Mouse (Mus musculus) myocyte (in vitro differentiated cells): Measurements from ENCODE around the gene Rpl10a. TPM values are rescaled to one million over a fixed set of nuclear protein-coding genes. Genes with fewer than 3 reads are reported as not detected.

Experiments used
- H3K27me3 ChIP-seq: one replicate; pipeline ENCODE4 v1.6.1; 2011; ENCODE audit not compliant: control insufficient read depth, insufficient read depth, insufficient read length
- H3K36me3 ChIP-seq: one replicate; pipeline ENCODE4 v1.6.1; 2011; ENCODE audit not compliant: control insufficient read depth, insufficient read depth
- H3K4me2 ChIP-seq: one replicate; pipeline ENCODE4 v1.6.1; 2011; ENCODE audit warnings: low read depth, control low read depth
- H3K4me3 ChIP-seq: one replicate; pipeline ENCODE4 v1.5.1; 2011; ENCODE audit warnings: mild to moderate bottlenecking, control low read depth, moderate library complexity
- H3K79me2 ChIP-seq: one replicate; pipeline ENCODE4 v1.6.1; 2011; ENCODE audit not compliant: control insufficient read depth, insufficient read depth
- H3ac ChIP-seq: one replicate; pipeline ENCODE4 v1.6.1; 2011; ENCODE audit not compliant: control insufficient read depth, insufficient read length
- CEBPB ChIP-seq: IDR thresholded peaks from 2 replicates; pipeline ENCODE4 v1.6.1; 2011; ENCODE audit warnings: mild to moderate bottlenecking, moderate library complexity; ENCODE audit not compliant: poor library complexity, insufficient read depth, severe bottlenecking
- E2F4 ChIP-seq: IDR thresholded peaks from one replicate; pipeline ENCODE4 v1.6.1; 2011; ENCODE audit warnings: mild to moderate bottlenecking, control low read depth, moderate library complexity; ENCODE audit not compliant: insufficient read depth
- MAX ChIP-seq: IDR thresholded peaks from one replicate; pipeline ENCODE4 v1.6.1; 2011; ENCODE audit warnings: low read depth, mild to moderate bottlenecking, control low read depth
- MYOD1 ChIP-seq, 3 experiments: IDR thresholded peaks; one replicate each; pipeline ENCODE4 v1.6.1; 2011; ENCODE audit warnings: control low read depth in 2 of 3, low read depth in 2 of 3, mild to moderate bottlenecking in 2 of 3, moderate library complexity in 1 of 3; ENCODE audit not compliant: insufficient read length in 2 of 3, control insufficient read depth in 1 of 3
- MYOG ChIP-seq, 3 experiments: IDR thresholded peaks; one replicate each; pipeline ENCODE4 v1.6.1; 2011; ENCODE audit warnings: control low read depth in 2 of 3, low read depth in 2 of 3, mild to moderate bottlenecking in 2 of 3; ENCODE audit not compliant: insufficient read length in 2 of 3, control insufficient read depth in 1 of 3, insufficient read depth in 1 of 3
- POLR2A ChIP-seq: IDR thresholded peaks from one replicate; pipeline ENCODE4 v1.6.1; 2011; ENCODE audit warnings: low read depth, mild to moderate bottlenecking, control low read depth, moderate library complexity; ENCODE audit not compliant: insufficient read length
- POLR2AphosphoS2 ChIP-seq: IDR thresholded peaks from one replicate; pipeline ENCODE4 v1.6.1; 2011; ENCODE audit warnings: low read depth, control low read depth; ENCODE audit not compliant: insufficient read length
- REST ChIP-seq: IDR thresholded peaks from one replicate; pipeline ENCODE4 v1.6.1; 2011; ENCODE audit warnings: mild to moderate bottlenecking, control low read depth, moderate library complexity; ENCODE audit not compliant: insufficient read depth, insufficient read length
- SRF ChIP-seq: IDR thresholded peaks from one replicate; pipeline ENCODE4 v1.6.1; 2011; ENCODE audit warnings: low read depth; ENCODE audit not compliant: control insufficient read depth, insufficient read length
- TCF12 ChIP-seq: IDR thresholded peaks from one replicate; pipeline ENCODE4 v1.6.1; 2011; ENCODE audit warnings: mild to moderate bottlenecking, control low read depth; ENCODE audit not compliant: poor library complexity, insufficient read depth, severe bottlenecking
- TCF3 ChIP-seq: IDR thresholded peaks from one replicate; pipeline ENCODE4 v1.6.1; 2011; ENCODE audit warnings: low read depth, control low read depth; ENCODE audit not compliant: insufficient read length
- USF1 ChIP-seq: IDR thresholded peaks from one replicate; pipeline ENCODE4 v1.6.1; 2011; ENCODE audit warnings: low read depth, mild to moderate bottlenecking, control low read depth, moderate library complexity
- polyA plus RNA-seq: library from polyadenylated mRNA; unstranded; fragments of >200 nt; fragmentation: generic; extraction: Trizol; gene quantifications from one replicate; pipeline ENCODE4 v1.2.1, GENCODE M21; 2012; ENCODE audit warnings: missing spikeins

Gene Rpl10a
- polyA plus RNA-seq, 1 experiment, result 2,984 TPM

- Histone ChIP-seq H3K79me2 (peaks cover 6% of the 10 kb centered on the region), H3K36me3 (no peaks in the 10 kb centered on the region), H3K4me2 (no peak overlapping the region), H3K4me3 (no peak overlapping the region), H3ac (no peak overlapping the region), H3K27me3 (no peaks in the 10 kb centered on the region)
- TF ChIP-seq POLR2AphosphoS2 (no peak), REST (no peak), MYOG (IDR thresholded peaks at IDR 0.05; ENCODE audit: control insufficient read depth in 1 of 3, insufficient read depth in 1 of 3, insufficient read length in 2 of 3, low read depth in 2 of 3) (peak in 1 of 3 experiments; percentile 3), MYOD1 (IDR thresholded peaks at IDR 0.05; ENCODE audit: control insufficient read depth in 1 of 3, insufficient read length in 2 of 3, low read depth in 2 of 3) (peak in 2 of 3 experiments; percentile 31 to 34)
These were observed 40.3 kb upstream of the Rpl10a start for GRCm38 (mm10) chr17:28287980-28288379.

- Histone ChIP-seq H3K4me2 (no peak overlapping the region), H3K36me3 (no peaks in the 10 kb centered on the region), H3ac (no peak overlapping the region), H3K27me3 (no peaks in the 10 kb centered on the region), H3K4me3 (no peak overlapping the region), H3K79me2 (no peaks in the 10 kb centered on the region)
- TF ChIP-seq MYOD1 (IDR thresholded peaks at IDR 0.05; ENCODE audit: control insufficient read depth in 1 of 3, insufficient read length in 2 of 3, low read depth in 2 of 3) (no peak), E2F4 (no peak), REST (no peak), CEBPB (no peak), TCF12 (no peak), POLR2AphosphoS2 (no peak)
These were observed 38.0 kb upstream of the Rpl10a start for GRCm38 (mm10) chr17:28290262-28290661.

GRCm38 (mm10) chr17:28290671-28291070 is 37.6 kb upstream of the Rpl10a start:
- H3K79me2 ChIP-seq, result no peaks in the 10 kb centered on the region
- no peaks in the 10 kb centered on the region for H3K27me3 ChIP-seq
- H3ac ChIP-seq, result no peak overlapping the region
- TF ChIP-seq USF1, result no peak
- peak; percentile 13 for TF ChIP-seq POLR2A
- H3K36me3 ChIP-seq, result no peaks in the 10 kb centered on the region
- H3K4me2 ChIP-seq, result no peak overlapping the region
- H3K4me3 ChIP-seq, result no peak overlapping the region

- TF ChIP-seq MAX, result no peak
- TF ChIP-seq TCF3, result no peak
- no peak overlapping the region for H3K4me3 ChIP-seq
- no peaks in the 10 kb centered on the region for H3K79me2 ChIP-seq
- H3K4me2 ChIP-seq, result no peak overlapping the region
- no peaks in the 10 kb centered on the region for H3K27me3 ChIP-seq
- no peak overlapping the region for H3ac ChIP-seq
- no peaks in the 10 kb centered on the region for H3K36me3 ChIP-seq
These were observed 36.9 kb upstream of the Rpl10a start for GRCm38 (mm10) chr17:28291346-28291745.

- no peak for TF ChIP-seq POLR2A
- TF ChIP-seq TCF3, result no peak
- no peak for TF ChIP-seq USF1
- no peak for TF ChIP-seq MYOD1 (IDR thresholded peaks at IDR 0.05; ENCODE audit: control insufficient read depth in 1 of 3, insufficient read length in 2 of 3, low read depth in 2 of 3)
- no peak for TF ChIP-seq CEBPB
- TF ChIP-seq MYOG (IDR thresholded peaks at IDR 0.05; ENCODE audit: control insufficient read depth in 1 of 3, insufficient read depth in 1 of 3, insufficient read length in 2 of 3, low read depth in 2 of 3), result no peak
- no peak for TF ChIP-seq MAX
- TF ChIP-seq REST, result no peak
- no peak for TF ChIP-seq SRF
- TF ChIP-seq TCF12, result no peak
- TF ChIP-seq E2F4, result no peak
- no peak for TF ChIP-seq POLR2AphosphoS2
- H3K27me3 ChIP-seq, result no peaks in the 10 kb centered on the region
- no peak overlapping the region for H3K4me2 ChIP-seq
- no peaks in the 10 kb centered on the region for H3K36me3 ChIP-seq
- H3ac ChIP-seq, result no peak overlapping the region
- no peaks in the 10 kb centered on the region for H3K79me2 ChIP-seq
- no peak overlapping the region for H3K4me3 ChIP-seq
These were observed 34.6 kb upstream of the Rpl10a start for GRCm38 (mm10) chr17:28293716-28294115.

- no peaks in the 10 kb centered on the region for H3K79me2 ChIP-seq
- H3ac ChIP-seq, result no peak overlapping the region
- no peaks in the 10 kb centered on the region for H3K27me3 ChIP-seq
- H3K4me3 ChIP-seq, result no peak overlapping the region
- TF ChIP-seq MAX, result no peak
- no peak for TF ChIP-seq REST
- TF ChIP-seq USF1, result no peak
- no peak for TF ChIP-seq POLR2AphosphoS2
- no peak for TF ChIP-seq E2F4
- no peak for TF ChIP-seq POLR2A
- no peak overlapping the region for H3K4me2 ChIP-seq
- H3K36me3 ChIP-seq, result no peaks in the 10 kb centered on the region
These were observed 33.6 kb upstream of the Rpl10a start for GRCm38 (mm10) chr17:28294449-28295333.
